20 mouse cellular contexts compared by ENCODE assay signal in the genomic region with DNA sequence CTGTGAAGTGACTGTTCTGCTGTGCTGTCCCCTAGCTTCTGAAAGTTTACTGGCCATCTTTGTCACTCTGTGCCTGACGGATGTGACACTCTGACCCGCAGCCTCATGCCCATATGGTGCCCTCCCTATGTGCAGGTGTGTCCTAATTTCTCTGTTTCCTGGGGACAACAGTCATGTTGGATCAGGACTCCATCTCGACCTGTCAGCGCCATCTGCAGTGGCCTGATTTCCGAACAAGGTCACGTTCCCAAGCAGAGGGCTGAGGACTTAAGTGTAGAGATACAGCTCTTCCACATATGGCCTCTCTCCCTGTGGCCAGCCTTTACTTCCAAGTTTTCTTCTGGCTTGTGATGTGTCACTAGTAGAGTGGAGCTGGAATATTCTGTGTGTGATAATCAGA. TPM values are rescaled to one million over a fixed set of nuclear protein-coding genes. Genes with fewer than 3 reads are reported as not detected.
DNase-seq lines count a peak whose midpoint lies in the region; ATAC-seq and TF ChIP-seq lines count a peak whose summit lies in the region.
"Had no signal": no experiment of that assay in that cellular context is flagged by ENCODE, and none has a peak within 500 bp of the region (broad histone marks: within the 10 kb centered on the region; RNA-seq: fewer than 3 reads in every experiment).

No protein-coding gene starts in this region.

- no peaks in the 10 kb centered on the region for H3K36me3 ChIP-seq in hindbrain, embryonic 16.5 days (ENCODE audit: control insufficient read depth, insufficient read depth, low read length)
- H3K36me3 ChIP-seq: embryonic facial prominence, embryonic 10.5 days; forebrain, embryonic 10.5 days; heart, embryonic 10.5 days; heart, embryonic 15.5 days; hindbrain, embryonic 13.5 days; intestine, embryonic 15.5 days had no signal

- no peak for ATAC-seq in activated CD4-positive, CD25-positive, alpha-beta regulatory T cell, adult 4 months
- no peak for ATAC-seq in hindbrain, embryonic 16.5 days
- ATAC-seq: intestine, embryonic 15.5 days had no signal

- peak overlapping the region; percentile 83 for H3K27ac ChIP-seq in cerebellum, adult 2 months (ENCODE audit: insufficient read depth, low read length)
- H3K27ac ChIP-seq in hindbrain, embryonic 16.5 days (ENCODE audit: low read depth, low read length), result no peak overlapping the region
- H3K27ac ChIP-seq: embryonic facial prominence, embryonic 10.5 days; forebrain, embryonic 10.5 days; heart, embryonic 10.5 days; heart, embryonic 15.5 days; hindbrain, embryonic 13.5 days; intestine, embryonic 15.5 days had no signal

- no peak overlapping the region for H3K4me2 ChIP-seq in hindbrain, embryonic 16.5 days (ENCODE audit: low read length)
- H3K4me2 ChIP-seq: heart, embryonic 15.5 days; hindbrain, embryonic 13.5 days; intestine, embryonic 15.5 days had no signal

- WGBS in cerebellum, adult 2 months, result 8% methylated on average over 6 of the region's 6 CpGs
- WGBS in hindbrain, embryonic 16.5 days, result 92% methylated on average over 6 of the region's 6 CpGs

- no peak for TF ChIP-seq POLR2A in cerebellum, adult 2 months (IDR thresholded peaks at IDR 0.05; ENCODE audit: borderline replicate concordance, insufficient read depth, low read length)

- peak; percentile 82 for DNase-seq in cerebellum, adult 11 months
- no peak for DNase-seq in cerebellum, postnatal 4 days (ENCODE audit: low spot score in 2 of 2)
- peak; percentile 94 for DNase-seq in brain, adult 2 months (ENCODE audit: low read depth, low spot score)
- DNase-seq in cerebellum, adult 2 months, result peak; percentile 81 to 90
- peak; percentile 72 to 75 for DNase-seq in cerebellum, postnatal 25 days
- DNase-seq: adrenal gland, postnatal 25 days; gastrocnemius, postnatal 36 days; heart, adult 18-20 months; heart, postnatal 14 days; kidney, adult 18-20 months had no signal

- H3K9ac ChIP-seq in hindbrain, embryonic 16.5 days (ENCODE audit: low read depth, low read length), result no peak overlapping the region
- H3K9ac ChIP-seq: heart, embryonic 15.5 days; hindbrain, embryonic 13.5 days; intestine, embryonic 15.5 days had no signal

- H3K4me3 ChIP-seq in cerebellum, adult 2 months (replicated peaks; ENCODE audit: insufficient read depth, low read depth, low read length), result no peak overlapping the region
- H3K4me3 ChIP-seq in hindbrain, embryonic 16.5 days (ENCODE audit: low read length), result no peak overlapping the region
- H3K4me3 ChIP-seq: embryonic facial prominence, embryonic 10.5 days; erythroblast, embryonic 14.5 days; forebrain, embryonic 10.5 days; heart, embryonic 10.5 days; heart, embryonic 15.5 days; hindbrain, embryonic 13.5 days; intestine, embryonic 15.5 days had no signal

- no peak for TF ChIP-seq CTCF in cerebellum, adult 2 months (IDR thresholded peaks at IDR 0.05; ENCODE audit: borderline replicate concordance, insufficient read depth, low read depth, low read length)

- peaks cover 29% of the 10 kb centered on the region for H3K4me1 ChIP-seq in cerebellum, adult 2 months (ENCODE audit: control insufficient read depth, insufficient read depth, low read length)
- no peaks in the 10 kb centered on the region for H3K4me1 ChIP-seq in hindbrain, embryonic 16.5 days (ENCODE audit: control insufficient read depth, insufficient read depth, low read depth, low read length)
- H3K4me1 ChIP-seq: embryonic facial prominence, embryonic 10.5 days; heart, embryonic 10.5 days; heart, embryonic 15.5 days; intestine, embryonic 15.5 days had no signal

- no peaks in the 10 kb centered on the region for H3K9me3 ChIP-seq in hindbrain, embryonic 16.5 days (ENCODE audit: control insufficient read depth, low read length)
- H3K9me3 ChIP-seq: embryonic facial prominence, embryonic 10.5 days; forebrain, embryonic 10.5 days; heart, embryonic 10.5 days; heart, embryonic 15.5 days; hindbrain, embryonic 13.5 days; intestine, embryonic 15.5 days had no signal

- no peaks in the 10 kb centered on the region for H3K27me3 ChIP-seq in cerebellum, adult 2 months (ENCODE audit: control insufficient read depth, insufficient read depth, low read length)
- H3K27me3 ChIP-seq in hindbrain, embryonic 16.5 days (replicated peaks; ENCODE audit: control insufficient read depth, insufficient read depth, low read length), result no peaks in the 10 kb centered on the region
- H3K27me3 ChIP-seq: heart, embryonic 15.5 days; hindbrain, embryonic 13.5 days; intestine, embryonic 15.5 days had no signal

RNA-seq across cellular contexts. Expression of a gene that starts 50.1 kb away (rescaled TPM):
- polyA plus RNA-seq in cerebellum, adult 2 months (2012; rRNA removed), result 0.24 and 0.34 TPM in 2 replicates
- polyA plus RNA-seq in activated CD4-positive, CD25-positive, alpha-beta regulatory T cell, adult 4 months (2017; shearing (Covaris generic)), result not detected
- 0.28 TPM in 1 of 2 replicates, not detected in the other for polyA plus RNA-seq in hindbrain, embryonic 16.5 days (2015; fragmentation: Nextera tagmentation; extraction: Ambion mirVana)
- polyA plus RNA-seq: C2C12; erythroblast, embryonic 14.5 days; forebrain, embryonic 10.5 days; hindbrain, embryonic 13.5 days had no signal

Comparison
In these comparisons a context has a peak if more than half of its experiments do, and no peak if none do; other contexts are left out.
1. DNase-seq: peak in cerebellum, adult 11 months (single experiment), brain, adult 2 months (single experiment), cerebellum, adult 2 months (2 of 2) and cerebellum, postnatal 25 days (2 of 2); none in cerebellum, postnatal 4 days (0 of 2).